Mouse (Mus musculus): ENCODE data around the gene Fam217b.

DNA sequence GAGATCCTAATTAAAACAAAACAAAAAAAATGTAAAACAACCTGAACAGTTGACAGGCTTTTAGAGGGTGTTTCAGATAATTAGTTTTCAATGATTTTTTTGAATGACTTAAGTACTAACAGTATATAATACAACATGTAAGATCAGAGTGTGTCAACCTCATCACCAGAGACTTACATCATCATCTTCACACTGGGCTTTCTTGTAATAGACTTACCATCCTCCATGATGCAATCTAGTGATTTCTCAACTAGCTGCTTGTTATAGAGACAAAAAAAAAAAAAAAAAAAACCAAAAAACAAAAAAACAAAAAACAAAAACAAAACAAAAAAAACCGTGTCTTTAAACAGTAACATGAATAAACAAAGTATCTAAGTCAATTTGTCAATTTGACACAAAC is 5.3 kb upstream of the Fam217b start:
- TF ChIP-seq CTCF (IDR thresholded peaks at IDR 0.05; ENCODE audit: low read depth) (no peak), EP300 (IDR thresholded peaks at IDR 0.05; ENCODE audit: low read depth) (no peak)
